8 mouse cellular contexts compared by ENCODE assay signal in the genomic region with DNA sequence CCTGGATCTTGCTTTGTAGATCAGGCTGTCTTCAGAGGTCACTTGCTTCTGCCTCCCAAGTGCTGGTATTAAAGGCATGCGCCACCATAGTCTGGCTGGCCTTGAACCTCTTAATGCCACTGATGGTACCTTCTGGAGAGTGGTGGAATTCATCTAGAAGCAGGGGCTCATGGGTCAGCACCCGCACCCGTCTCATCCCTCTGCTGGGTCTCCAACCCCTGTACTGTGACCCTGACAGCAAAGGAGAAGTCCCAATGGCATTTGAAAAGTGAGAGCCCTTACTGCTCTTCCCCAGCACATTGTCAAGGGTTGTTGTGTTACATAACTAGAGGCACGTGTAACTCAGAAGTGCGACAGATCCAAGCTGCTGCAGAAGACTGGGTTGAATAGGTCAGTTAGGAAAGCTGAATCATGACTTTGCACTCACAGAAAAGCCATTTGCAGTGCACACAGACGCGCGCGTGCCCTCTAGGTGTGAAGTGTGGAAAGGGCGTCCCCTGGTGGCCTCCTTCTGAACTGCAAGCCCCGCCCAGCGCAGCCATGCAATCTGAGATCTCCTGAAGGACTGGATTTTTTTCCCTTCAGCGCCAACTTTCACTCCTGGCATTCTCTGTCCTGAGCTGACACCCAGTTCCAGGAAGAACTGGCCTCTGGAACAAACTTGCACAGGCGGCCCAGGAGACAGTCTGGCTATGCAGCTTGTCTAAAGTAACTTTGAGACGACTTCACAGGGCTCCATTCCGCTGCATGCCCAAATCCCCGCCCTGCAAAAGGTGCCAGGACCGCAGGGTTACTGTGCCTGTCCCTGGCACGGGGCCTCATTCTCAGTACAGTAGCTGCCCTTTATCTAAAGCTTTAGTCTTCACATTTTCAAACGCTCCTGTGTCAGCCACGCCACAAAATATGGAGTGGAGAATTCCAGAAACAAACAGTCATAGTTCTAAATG. TPM values are rescaled to one million over a fixed set of nuclear protein-coding genes. Genes with fewer than 3 reads are reported as not detected.
DNase-seq lines count a peak whose midpoint lies in the region; ATAC-seq and TF ChIP-seq lines count a peak whose summit lies in the region.

No protein-coding gene starts in this region.

- H3K4me2 ChIP-seq in heart, embryonic 11.5 days: peak overlapping the region; percentile 43
- H3K4me2 ChIP-seq in kidney, embryonic 16.5 days (replicated peaks; ENCODE audit: low read depth, low read length): no peak overlapping the region; the same call in 1 of the 2 replicates

- H3K27me3 ChIP-seq in heart, embryonic 11.5 days (ENCODE audit: control insufficient read depth, insufficient read depth, low read length): peaks cover 13% of the 10 kb centered on the region
- H3K27me3 ChIP-seq in kidney, embryonic 16.5 days (ENCODE audit: insufficient read depth, low read length): peaks cover 5% of the 10 kb centered on the region; the same call in 1 of the 2 replicates
- no peaks in the 10 kb centered on the region for H3K27me3 ChIP-seq in liver, adult 2 months (ENCODE audit: control insufficient read depth, insufficient read depth, low read length)
- no peaks in the 10 kb centered on the region for H3K27me3 ChIP-seq in splenic B cell, adult 2 months (ENCODE audit: control insufficient read depth, insufficient read depth, low read length, poor library complexity, severe bottlenecking)

- no peak overlapping the region for H3K4me3 ChIP-seq in bone marrow macrophage, adult 2 months (ENCODE audit: insufficient read depth, low read length)
- no peak overlapping the region for H3K4me3 ChIP-seq in heart, embryonic 11.5 days (ENCODE audit: low read depth, low read length)
- no peak overlapping the region for H3K4me3 ChIP-seq in kidney, embryonic 16.5 days (ENCODE audit: low read length)
- H3K4me3 ChIP-seq in liver, adult 2 months (ENCODE audit: insufficient read depth, low read depth, low read length): no peak overlapping the region

- TF ChIP-seq CTCF in bone marrow macrophage, adult 2 months (IDR thresholded peaks at IDR 0.05; ENCODE audit: low read depth, low read length): peak; percentile 99
- TF ChIP-seq CTCF in liver, adult 2 months (IDR thresholded peaks at IDR 0.05; ENCODE audit: low read depth, low read length): peak; percentile 100

- no peak overlapping the region for H3K27ac ChIP-seq in bone marrow macrophage, adult 2 months (ENCODE audit: insufficient read depth, low read depth, low read length)
- H3K27ac ChIP-seq in heart, embryonic 11.5 days (ENCODE audit: low read depth, low read length): no peak overlapping the region
- no peak overlapping the region for H3K27ac ChIP-seq in kidney, embryonic 16.5 days (ENCODE audit: low read length)
- H3K27ac ChIP-seq in liver, adult 2 months (replicated peaks; ENCODE audit: insufficient read depth, low read depth, low read length): no peak overlapping the region

- peak overlapping the region; percentile 44; the same call in 1 of the 2 replicates for H3K9ac ChIP-seq in heart, embryonic 11.5 days (ENCODE audit: low read depth, low read length)
- peak overlapping the region; percentile 2; the same call in 1 of the 2 replicates for H3K9ac ChIP-seq in kidney, embryonic 16.5 days (replicated peaks; ENCODE audit: low read length)
- H3K9ac ChIP-seq in liver, adult 2 months (ENCODE audit: low read depth, low read length): 0 out of 2 replicates have a peak overlapping the region, but pooled peaks have one; percentile 13

- WGBS in heart, embryonic 11.5 days (ENCODE audit: insufficient replicate concordance): 25% methylated on average over 21 of the region's 21 CpGs
- WGBS in kidney, embryonic 16.5 days: 29% methylated on average over 21 of the region's 21 CpGs
- 17% methylated on average over 21 of the region's 21 CpGs for WGBS in liver, adult 2 months

- ATAC-seq in erythroblast, adult 5-6 weeks (replicated peaks; ENCODE audit: low FRiP score, poor library complexity, severe bottlenecking): peak; percentile 83
- 0 out of 2 replicates have a peak, but pooled peaks have one; percentile 5 for ATAC-seq in heart, embryonic 11.5 days (replicated peaks; ENCODE audit: insufficient number of reproducible peaks, low FRiP score, low TSS enrichment)
- peak; percentile 53 for ATAC-seq in kidney, embryonic 16.5 days (ENCODE audit: low FRiP score, low TSS enrichment)

- no peaks in the 10 kb centered on the region for H3K9me3 ChIP-seq in heart, embryonic 11.5 days (replicated peaks; ENCODE audit: control insufficient read depth, low read length)
- H3K9me3 ChIP-seq in kidney, embryonic 16.5 days (ENCODE audit: low read length): no peaks in the 10 kb centered on the region

- no peak for TF ChIP-seq POLR2A in bone marrow macrophage, adult 2 months (IDR thresholded peaks at IDR 0.05; ENCODE audit: borderline replicate concordance, low read depth, low read length)
- no peak for TF ChIP-seq POLR2A in liver, adult 2 months (IDR thresholded peaks at IDR 0.05; ENCODE audit: extremely low read depth, insufficient read depth, low read length)

- no peaks in the 10 kb centered on the region for H3K4me1 ChIP-seq in bone marrow macrophage, adult 2 months (ENCODE audit: control insufficient read depth, insufficient read depth, low read length)
- peaks cover 28% of the 10 kb centered on the region for H3K4me1 ChIP-seq in heart, embryonic 11.5 days (ENCODE audit: control insufficient read depth, insufficient read depth, low read length)
- H3K4me1 ChIP-seq in kidney, embryonic 16.5 days (ENCODE audit: insufficient read depth, low read length): peaks cover 26% of the 10 kb centered on the region
- H3K4me1 ChIP-seq in liver, adult 2 months (ENCODE audit: control insufficient read depth, insufficient read depth, low read length): no peaks in the 10 kb centered on the region

- peak; percentile 70 for DNase-seq in A20 (ENCODE audit: low read depth, low spot score)
- DNase-seq in liver, adult 2 months (ENCODE audit: extremely low read depth, low read depth, low spot score): peak; percentile 79
- peak; percentile 91 for DNase-seq in naive thymus-derived CD4-positive, alpha-beta T cell, adult 2 months (ENCODE audit: low read depth)
- DNase-seq in splenic B cell, adult 2 months (ENCODE audit: low read depth, low spot score): peak; percentile 75

- H3K79me2 ChIP-seq in liver, adult 2 months (ENCODE audit: control insufficient read depth, insufficient read depth, low read length): no peaks in the 10 kb centered on the region

- H3K36me3 ChIP-seq in heart, embryonic 11.5 days (ENCODE audit: control insufficient read depth, insufficient read depth, low read length): no peaks in the 10 kb centered on the region
- H3K36me3 ChIP-seq in kidney, embryonic 16.5 days (ENCODE audit: insufficient read depth, low read length): no peaks in the 10 kb centered on the region
- no peaks in the 10 kb centered on the region for H3K36me3 ChIP-seq in liver, adult 2 months (ENCODE audit: control insufficient read depth, insufficient read depth, low read length)
- H3K36me3 ChIP-seq in splenic B cell, adult 2 months (ENCODE audit: control insufficient read depth, insufficient read depth, low read length, poor library complexity, severe bottlenecking): no peaks in the 10 kb centered on the region

RNA-seq across cellular contexts. Expression of a gene that starts 21.1 kb away (rescaled TPM):
- polyA plus RNA-seq in bone marrow macrophage, adult 2 months (2012; ENCODE audit: insufficient read depth, insufficient read length, missing spikeins): 0.60 and 0.63 TPM in 2 replicates
- total RNA-seq in erythroblast, adult 5-6 weeks (2015; ENCODE audit: low replicate concordance): 0.21 TPM in 1 of 2 replicates, not detected in the other
- not detected in 2 replicates for total RNA-seq in erythroblast, adult 5-6 weeks (2017; ENCODE audit: low replicate concordance)
- 60.6 and 89.2 TPM in 2 replicates for polyA plus RNA-seq in heart, embryonic 11.5 days (2014; fragmentation: Nextera tagmentation; extraction: Ambion mirVana)
- 107 and 108 TPM in 2 replicates for polyA plus RNA-seq in kidney, embryonic 16.5 days (2015; fragmentation: Nextera tagmentation; extraction: Ambion mirVana)
- total RNA-seq in liver, adult 2 months (2014; rRNA removed): 0.55 and 1.4 TPM in 2 replicates
- 0.98 and 1.5 TPM in 2 replicates for polyA plus RNA-seq in liver, adult 2 months (2012; rRNA removed)

RNA-seq across cellular contexts. Expression of a gene that starts 52.0 kb away (rescaled TPM):
- 12.2 and 15.8 TPM in 2 replicates for polyA plus RNA-seq in bone marrow macrophage, adult 2 months (2012; ENCODE audit: insufficient read depth, insufficient read length, missing spikeins)
- total RNA-seq in erythroblast, adult 5-6 weeks (2015; ENCODE audit: low replicate concordance): 3.3 and 5.6 TPM in 2 replicates
- total RNA-seq in erythroblast, adult 5-6 weeks (2017; ENCODE audit: low replicate concordance): 2.6 and 9.8 TPM in 2 replicates
- polyA plus RNA-seq in heart, embryonic 11.5 days (2014; fragmentation: Nextera tagmentation; extraction: Ambion mirVana): 30.1 and 31.1 TPM in 2 replicates
- polyA plus RNA-seq in kidney, embryonic 16.5 days (2015; fragmentation: Nextera tagmentation; extraction: Ambion mirVana): 51.9 and 55.6 TPM in 2 replicates
- total RNA-seq in liver, adult 2 months (2014; rRNA removed): 16.4 and 17.4 TPM in 2 replicates
- polyA plus RNA-seq in liver, adult 2 months (2012; rRNA removed): 24.8 and 29.8 TPM in 2 replicates

RNA-seq across cellular contexts. Expression of a gene that starts 58.2 kb away (rescaled TPM):
- polyA plus RNA-seq in bone marrow macrophage, adult 2 months (2012; ENCODE audit: insufficient read depth, insufficient read length, missing spikeins): 10.2 and 12.1 TPM in 2 replicates
- 1.9 and 2.9 TPM in 2 replicates for total RNA-seq in erythroblast, adult 5-6 weeks (2015; ENCODE audit: low replicate concordance)
- 2.1 and 11.0 TPM in 2 replicates for total RNA-seq in erythroblast, adult 5-6 weeks (2017; ENCODE audit: low replicate concordance)
- 9.1 and 12.7 TPM in 2 replicates for polyA plus RNA-seq in heart, embryonic 11.5 days (2014; fragmentation: Nextera tagmentation; extraction: Ambion mirVana)
- 19.8 and 21.0 TPM in 2 replicates for polyA plus RNA-seq in kidney, embryonic 16.5 days (2015; fragmentation: Nextera tagmentation; extraction: Ambion mirVana)
- 6.6 and 11.1 TPM in 2 replicates for total RNA-seq in liver, adult 2 months (2014; rRNA removed)
- 22.6 and 29.6 TPM in 2 replicates for polyA plus RNA-seq in liver, adult 2 months (2012; rRNA removed)

Comparison
In these comparisons a context has a peak if more than half of its experiments do, and no peak if none do; other contexts are left out.
1. ATAC-seq: peak in every context shown above with its lines; median percentile 83 in erythroblast, adult 5-6 weeks; 53 in kidney, embryonic 16.5 days; 5 in heart, embryonic 11.5 days.
2. RNA of a gene that starts 21.1 kb away (polyA plus RNA-seq): 107 to 108 TPM in kidney, embryonic 16.5 days and 60.6 to 89.2 TPM in heart, embryonic 11.5 days; 0.98 to 1.5 TPM in liver, adult 2 months and 0.60 to 0.63 TPM in bone marrow macrophage, adult 2 months; every median in the first group is over 10 times any median in the second.
3. Peak in every context shown above with its lines, with median percentiles within 50 percentile points of each other: DNase-seq and H3K9ac ChIP-seq.